Mouse (Mus musculus) lung, embryonic 15.5 days (tissue): ENCODE data around the gene Mtus2. TPM values are rescaled to one million over a fixed set of nuclear protein-coding genes. Genes with fewer than 3 reads are reported as not detected.

ENCODE experiments used
- ATAC-seq: fragments of 200-750 bp; cut with Nextera tagmentation; 2 replicates; pipeline ENCODE4 v1.8.0; 2017; ENCODE audit warnings: moderate number of reproducible peaks, borderline replicate concordance; ENCODE audit not compliant: low FRiP score, low TSS enrichment; ENCODE audit errors: extremely low read depth
- H3K27ac ChIP-seq: fragments of 300-500 bp; sonication (generic); 2 replicates; pipeline ENCODE4 v1.5.1; 2015; ENCODE audit warnings: moderate library complexity, mild to moderate bottlenecking, inconsistent platforms
- H3K27me3 ChIP-seq: fragments of 300-500 bp; sonication (generic); 2 replicates; pipeline ENCODE4 v1.6.1; 2015; ENCODE audit warnings: inconsistent platforms
- H3K36me3 ChIP-seq: fragments of 300-500 bp; sonication (generic); 2 replicates; pipeline ENCODE4 v1.6.1; 2015; ENCODE audit warnings: inconsistent platforms
- H3K4me1 ChIP-seq: fragments of 300-500 bp; sonication (generic); 2 replicates; pipeline ENCODE4 v1.6.1; 2015; ENCODE audit warnings: inconsistent platforms
- H3K4me2 ChIP-seq: fragments of 300-500 bp; sonication (generic); 2 replicates; pipeline ENCODE4 v1.6.1; 2015; ENCODE audit warnings: inconsistent platforms, mild to moderate bottlenecking, moderate library complexity
- H3K4me3 ChIP-seq: fragments of 300-500 bp; sonication (generic); 2 replicates; pipeline ENCODE4 v1.5.1; 2015; ENCODE audit warnings: mild to moderate bottlenecking, inconsistent platforms
- H3K9ac ChIP-seq: fragments of 300-500 bp; sonication (generic); 2 replicates; pipeline ENCODE4 v1.6.1; 2015; ENCODE audit warnings: inconsistent platforms
- H3K9me3 ChIP-seq: fragments of 300-500 bp; sonication (generic); 2 replicates; pipeline ENCODE4 v1.6.1; 2016; ENCODE audit warnings: inconsistent platforms
- WGBS: fragments of 180-500 bp; shearing (Covaris S2); methylation state at CpG from one replicate; pipeline ENCODE4 v1.1.7; 2015; 5-methylcytosine and 5-hydroxymethylcytosine counted together
- polyA plus RNA-seq: library from polyadenylated mRNA; unstranded; fragments of >200 nt; fragmentation: Nextera tagmentation; extraction: Ambion mirVana; gene quantifications from 2 replicates; pipeline ENCODE4 v1.2.1, GENCODE M21; 2015

Mtus2 gene
- polyA plus RNA-seq, 1 experiment from 2014 or later, result 8.5 TPM

GRCm38 (mm10) chr5:148233714-148234113 is 276.6 kb downstream of the Mtus2 start:
- H3K27ac ChIP-seq, result no peak overlapping the region
- WGBS, result 65% methylated on average over 18 of the region's 18 CpGs
- H3K4me1 ChIP-seq, result no peaks in the 10 kb centered on the region
- H3K4me2 ChIP-seq, result no peak overlapping the region
- H3K9me3 ChIP-seq, result no peaks in the 10 kb centered on the region
- no peak overlapping the region for H3K9ac ChIP-seq
- H3K4me3 ChIP-seq, result no peak overlapping the region
- no peak for ATAC-seq
- no peaks in the 10 kb centered on the region for H3K27me3 ChIP-seq
- no peaks in the 10 kb centered on the region for H3K36me3 ChIP-seq

GRCm38 (mm10) chr5:148236616-148237015 is 279.5 kb downstream of the Mtus2 start:
- Histone ChIP-seq H3K9me3 (no peaks in the 10 kb centered on the region), H3K27ac (no peak overlapping the region), H3K4me2 (no peak overlapping the region), H3K9ac (no peak overlapping the region), H3K36me3 (no peaks in the 10 kb centered on the region), H3K4me3 (no peak overlapping the region), H3K27me3 (no peaks in the 10 kb centered on the region), H3K4me1 (no peaks in the 10 kb centered on the region)
- no peak for ATAC-seq
- 51% methylated on average over 9 of the region's 9 CpGs for WGBS

- H3K9me3 ChIP-seq, result no peaks in the 10 kb centered on the region
- no peak overlapping the region for H3K9ac ChIP-seq
- peak; percentile 58; the same call in 1 of the 2 replicates for ATAC-seq
- H3K27ac ChIP-seq, result no peak overlapping the region
- no peak overlapping the region for H3K4me3 ChIP-seq
- no peak overlapping the region for H3K4me2 ChIP-seq
- no peaks in the 10 kb centered on the region for H3K4me1 ChIP-seq
- no peaks in the 10 kb centered on the region for H3K27me3 ChIP-seq
- H3K36me3 ChIP-seq, result no peaks in the 10 kb centered on the region
Observed at GRCm38 (mm10) chr5:148239067-148239466, 281.9 kb downstream of the Mtus2 start.

GRCm38 (mm10) chr5:148239757-148240156 is 282.6 kb downstream of the Mtus2 start:
- Histone ChIP-seq H3K27ac (no peak overlapping the region), H3K4me1 (no peaks in the 10 kb centered on the region), H3K4me2 (no peak overlapping the region), H3K27me3 (no peaks in the 10 kb centered on the region), H3K4me3 (no peak overlapping the region), H3K9ac (no peak overlapping the region), H3K9me3 (no peaks in the 10 kb centered on the region), H3K36me3 (no peaks in the 10 kb centered on the region)
- 37% methylated on average over 2 of the region's 2 CpGs for WGBS
- ATAC-seq, result no peak; the same call in 1 of the 2 replicates

GRCm38 (mm10) chr5:148241932-148242331 is 284.8 kb downstream of the Mtus2 start:
- Histone ChIP-seq H3K4me3 (no peak overlapping the region), H3K9ac (no peak overlapping the region), H3K9me3 (no peaks in the 10 kb centered on the region), H3K4me2 (no peak overlapping the region), H3K27ac (no peak overlapping the region), H3K4me1 (no peaks in the 10 kb centered on the region), H3K36me3 (no peaks in the 10 kb centered on the region), H3K27me3 (no peaks in the 10 kb centered on the region)
- no peak for ATAC-seq
- WGBS, result 5% methylated on average over 7 of the region's 7 CpGs

GRCm38 (mm10) chr5:148244471-148244870 is 287.4 kb downstream of the Mtus2 start:
- H3K36me3 ChIP-seq, result no peaks in the 10 kb centered on the region
- H3K27ac ChIP-seq, result no peak overlapping the region
- no peak overlapping the region for H3K9ac ChIP-seq
- no peaks in the 10 kb centered on the region for H3K4me1 ChIP-seq
- WGBS, result 46% methylated on average over 1 of the region's 1 CpGs
- no peak overlapping the region for H3K4me2 ChIP-seq
- H3K9me3 ChIP-seq, result no peaks in the 10 kb centered on the region
- no peaks in the 10 kb centered on the region for H3K27me3 ChIP-seq
- H3K4me3 ChIP-seq, result no peak overlapping the region
- ATAC-seq, result no peak

GRCm38 (mm10) chr5:148245386-148245785 is 288.3 kb downstream of the Mtus2 start:
- H3K4me3 ChIP-seq, result no peak overlapping the region
- H3K27me3 ChIP-seq, result no peaks in the 10 kb centered on the region
- H3K36me3 ChIP-seq, result no peaks in the 10 kb centered on the region
- H3K9me3 ChIP-seq, result no peaks in the 10 kb centered on the region
- no peaks in the 10 kb centered on the region for H3K4me1 ChIP-seq
- 77% methylated on average over 2 of the region's 2 CpGs for WGBS
- no peak overlapping the region for H3K27ac ChIP-seq
- no peak overlapping the region for H3K9ac ChIP-seq
- no peak overlapping the region for H3K4me2 ChIP-seq
- ATAC-seq, result no peak

GRCm38 (mm10) chr5:148248236-148248635 is 291.1 kb downstream of the Mtus2 start:
- ATAC-seq, result no peak
- H3K9me3 ChIP-seq, result no peaks in the 10 kb centered on the region
- no peak overlapping the region for H3K4me3 ChIP-seq
- no peak overlapping the region for H3K4me2 ChIP-seq
- no peaks in the 10 kb centered on the region for H3K4me1 ChIP-seq
- WGBS, result 35% methylated on average over 2 of the region's 2 CpGs
- no peak overlapping the region for H3K9ac ChIP-seq
- H3K36me3 ChIP-seq, result no peaks in the 10 kb centered on the region
- no peaks in the 10 kb centered on the region for H3K27me3 ChIP-seq
- no peak overlapping the region for H3K27ac ChIP-seq

GRCm38 (mm10) chr5:148251847-148252246 is 294.7 kb downstream of the Mtus2 start:
- Histone ChIP-seq H3K4me3 (no peak overlapping the region), H3K4me1 (no peaks in the 10 kb centered on the region), H3K9me3 (no peaks in the 10 kb centered on the region), H3K9ac (no peak overlapping the region), H3K36me3 (no peaks in the 10 kb centered on the region), H3K27me3 (no peaks in the 10 kb centered on the region), H3K27ac (no peak overlapping the region), H3K4me2 (no peak overlapping the region)
- ATAC-seq, result no peak

GRCm38 (mm10) chr5:148262016-148262415 is 304.9 kb downstream of the Mtus2 start:
- H3K9me3 ChIP-seq, result no peaks in the 10 kb centered on the region
- no peak overlapping the region for H3K4me3 ChIP-seq
- H3K9ac ChIP-seq, result no peak overlapping the region
- peaks cover 8% of the 10 kb centered on the region; the same call in 1 of the 2 replicates for H3K4me1 ChIP-seq
- no peak overlapping the region for H3K27ac ChIP-seq
- H3K4me2 ChIP-seq, result no peak overlapping the region
- no peaks in the 10 kb centered on the region for H3K36me3 ChIP-seq
- WGBS, result 83% methylated on average over 7 of the region's 7 CpGs
- no peak for ATAC-seq
- H3K27me3 ChIP-seq, result peaks cover 23% of the 10 kb centered on the region; the same call in 1 of the 2 replicates

- no peaks in the 10 kb centered on the region for H3K36me3 ChIP-seq
- ATAC-seq, result peak; percentile 42; the same call in 1 of the 2 replicates
- 1% methylated on average over 32 of the region's 32 CpGs for WGBS
- H3K4me3 ChIP-seq, result peak overlapping the region; percentile 49
- H3K27me3 ChIP-seq, result peaks cover 26% of the 10 kb centered on the region; the same call in 1 of the 2 replicates
- no peak overlapping the region; the same call in 1 of the 2 replicates for H3K27ac ChIP-seq
- no peaks in the 10 kb centered on the region for H3K9me3 ChIP-seq
- peak overlapping the region; percentile 27; the same call in 1 of the 2 replicates for H3K9ac ChIP-seq
- H3K4me2 ChIP-seq, result peak overlapping the region; percentile 85
- H3K4me1 ChIP-seq, result peaks cover 8% of the 10 kb centered on the region; the same call in 1 of the 2 replicates
Observed at GRCm38 (mm10) chr5:148264819-148265707, 307.9 kb downstream of the Mtus2 start.

- Histone ChIP-seq H3K36me3 (no peaks in the 10 kb centered on the region), H3K4me1 (peaks cover 8% of the 10 kb centered on the region; the same call in 1 of the 2 replicates), H3K4me2 (no peak overlapping the region), H3K27ac (no peak overlapping the region), H3K9ac (no peak overlapping the region), H3K27me3 (peaks cover 26% of the 10 kb centered on the region; the same call in 1 of the 2 replicates), H3K4me3 (no peak overlapping the region), H3K9me3 (no peaks in the 10 kb centered on the region)
- no peak for ATAC-seq
- 44% methylated on average over 2 of the region's 2 CpGs for WGBS
Observed at GRCm38 (mm10) chr5:148266841-148267240, 309.7 kb downstream of the Mtus2 start.
